Mouse (Mus musculus) small intestine, adult 2 months (tissue): ENCODE measurements around the gene Syne1. TPM values are rescaled to one million over a fixed set of nuclear protein-coding genes. Genes with fewer than 3 reads are reported as not detected.

Source experiments
- H3K27ac ChIP-seq: fragments of 200-500 bp; 2 replicates; pipeline ENCODE4 v1.5.1; 2012; ENCODE audit warnings: low read depth, low read length, control low read depth, inconsistent platforms; ENCODE audit not compliant: insufficient read depth
- H3K27me3 ChIP-seq: fragments of 200-500 bp; 2 replicates; pipeline ENCODE4 v1.6.1; 2012; ENCODE audit warnings: mild to moderate bottlenecking, moderate library complexity, low read length, inconsistent platforms; ENCODE audit not compliant: control insufficient read depth, insufficient read depth
- H3K36me3 ChIP-seq: fragments of 200-500 bp; 2 replicates; pipeline ENCODE4 v1.6.1; 2012; ENCODE audit warnings: mild to moderate bottlenecking, low read length, control low read depth, inconsistent platforms; ENCODE audit not compliant: control insufficient read depth, insufficient read depth
- H3K4me1 ChIP-seq: fragments of 200-500 bp; 2 replicates; pipeline ENCODE4 v1.6.1; 2012; ENCODE audit warnings: low read length, inconsistent platforms, mixed read lengths; ENCODE audit not compliant: control insufficient read depth, insufficient read depth, insufficient read length
- H3K4me3 ChIP-seq: fragments of 200-500 bp; 2 replicates; pipeline ENCODE4 v1.5.1; 2012; ENCODE audit warnings: low read depth, mild to moderate bottlenecking, control low read depth, inconsistent platforms, low read length, moderate library complexity
- CTCF ChIP-seq: fragments of 200-500 bp; IDR thresholded peaks from 2 replicates; pipeline ENCODE4 v1.5.1; 2012; ENCODE audit warnings: low read depth, mild to moderate bottlenecking, control low read depth, inconsistent platforms, low read length, moderate library complexity, mixed read lengths; ENCODE audit not compliant: insufficient replicate concordance, insufficient read length; ENCODE audit errors: extremely low read depth
- POLR2A ChIP-seq: fragments of 200-500 bp; IDR thresholded peaks from 2 replicates; pipeline ENCODE4 v1.6.1; 2012; ENCODE audit warnings: low read depth, mild to moderate bottlenecking, control low read depth, inconsistent platforms, low read length, moderate library complexity
- WGBS: fragments of 180-500 bp; shearing (Covaris S2); methylation state at CpG from one replicate; pipeline ENCODE4 v1.1.7; 2018; 5-methylcytosine and 5-hydroxymethylcytosine counted together
- polyA plus RNA-seq: library from polyadenylated mRNA; depleted of rRNA; stranded (reverse); fragments of >200 nt; gene quantifications from 2 replicates; pipeline ENCODE4 v1.2.3, GENCODE M21; 2012

Gene Syne1
- polyA plus RNA-seq, 1 experiment = 10.0 TPM

GRCm38 (mm10) chr10:5378969-5379368 is 172.3 kb downstream of the Syne1 start:
- WGBS = 64% methylated on average over 2 of the region's 2 CpGs
- H3K4me3 ChIP-seq = no peak overlapping the region
- no peaks in the 10 kb centered on the region for H3K27me3 ChIP-seq
- H3K4me1 ChIP-seq = no peaks in the 10 kb centered on the region
- no peaks in the 10 kb centered on the region for H3K36me3 ChIP-seq
- no peak for TF ChIP-seq CTCF
- no peak for TF ChIP-seq POLR2A
- no peak overlapping the region for H3K27ac ChIP-seq

- TF ChIP-seq CTCF = no peak
- no peak for TF ChIP-seq POLR2A
- no peak overlapping the region for H3K27ac ChIP-seq
- 52% methylated on average over 4 of the region's 4 CpGs for WGBS
These were observed 181.7 kb downstream of the Syne1 start for GRCm38 (mm10) chr10:5369599-5369998.

GRCm38 (mm10) chr10:5368266-5368665 is 183.0 kb downstream of the Syne1 start:
- WGBS = 50% methylated on average over 6 of the region's 6 CpGs
- no peak overlapping the region for H3K4me3 ChIP-seq
- no peak for TF ChIP-seq POLR2A
- no peak for TF ChIP-seq CTCF
- H3K27ac ChIP-seq = no peak overlapping the region
- H3K27me3 ChIP-seq = no peaks in the 10 kb centered on the region
- no peaks in the 10 kb centered on the region for H3K36me3 ChIP-seq
- H3K4me1 ChIP-seq = no peaks in the 10 kb centered on the region

More at GRCm38 (mm10) chr10:5369599-5369998, 181.7 kb downstream of the Syne1 start:
- no peaks in the 10 kb centered on the region for H3K27me3 ChIP-seq
- H3K36me3 ChIP-seq = no peaks in the 10 kb centered on the region
- no peak overlapping the region for H3K4me3 ChIP-seq
- no peaks in the 10 kb centered on the region for H3K4me1 ChIP-seq

GRCm38 (mm10) chr10:5367465-5368011 is 183.7 kb downstream of the Syne1 start:
- H3K4me1 ChIP-seq = no peaks in the 10 kb centered on the region
- no peak for TF ChIP-seq POLR2A
- no peak for TF ChIP-seq CTCF
- H3K27ac ChIP-seq = no peak overlapping the region
- no peak overlapping the region for H3K4me3 ChIP-seq
- 29% methylated on average over 12 of the region's 12 CpGs for WGBS
- no peaks in the 10 kb centered on the region for H3K36me3 ChIP-seq
- H3K27me3 ChIP-seq = no peaks in the 10 kb centered on the region

GRCm38 (mm10) chr10:5360560-5360959 is 190.7 kb downstream of the Syne1 start:
- Histone ChIP-seq H3K27me3 (no peaks in the 10 kb centered on the region), H3K4me3 (no peak overlapping the region), H3K4me1 (no peaks in the 10 kb centered on the region), H3K36me3 (no peaks in the 10 kb centered on the region), H3K27ac (no peak overlapping the region)
- TF ChIP-seq CTCF (no peak), POLR2A (no peak)
- WGBS = 71% methylated on average over 7 of the region's 7 CpGs

- H3K4me3 ChIP-seq = no peak overlapping the region
- no peak for TF ChIP-seq CTCF
- no peak for TF ChIP-seq POLR2A
- no peaks in the 10 kb centered on the region for H3K36me3 ChIP-seq
- WGBS = 86% methylated on average over 5 of the region's 5 CpGs
- no peaks in the 10 kb centered on the region for H3K4me1 ChIP-seq
- no peaks in the 10 kb centered on the region for H3K27me3 ChIP-seq
- no peak overlapping the region for H3K27ac ChIP-seq
These were observed 194.7 kb downstream of the Syne1 start for GRCm38 (mm10) chr10:5356614-5357013.

GRCm38 (mm10) chr10:5353390-5353789 is 197.9 kb downstream of the Syne1 start:
- no peak for TF ChIP-seq CTCF
- TF ChIP-seq POLR2A = no peak
- H3K4me1 ChIP-seq = no peaks in the 10 kb centered on the region
- H3K27ac ChIP-seq = no peak overlapping the region
- H3K27me3 ChIP-seq = no peaks in the 10 kb centered on the region
- H3K36me3 ChIP-seq = no peaks in the 10 kb centered on the region
- 91% methylated on average over 1 of the region's 1 CpGs for WGBS
- H3K4me3 ChIP-seq = no peak overlapping the region
